Comparison of ENCODE assay signal across 26 mouse cellular contexts in genomic region chr3:85456983-85457382, GRCm38 (mm10).
DNase-seq lines count a peak whose midpoint lies in the region; ATAC-seq and TF ChIP-seq lines count a peak whose summit lies in the region.
"Had no signal": no experiment of that assay in that cellular context is flagged by ENCODE, and none has a peak within 500 bp of the region (broad histone marks: within the 10 kb centered on the region; RNA-seq: fewer than 3 reads in every experiment).

No protein-coding gene starts in this region.

- POLR2A ChIA-PET in Patski (lab: Charles Lee): no interaction called here

- H3K9me3 ChIP-seq in forebrain, embryonic 12.5 days: no peaks in the 10 kb centered on the region
- H3K9me3 ChIP-seq: embryonic facial prominence, embryonic 13.5 days; embryonic facial prominence, embryonic 15.5 days; forebrain, embryonic 10.5 days; forebrain, embryonic 13.5 days; forebrain, embryonic 15.5 days; G1E had no signal

- peak; percentile 55 for DNase-seq in heart, adult 11 months
- DNase-seq in heart, postnatal 25 days (ENCODE audit: low spot score): no peak
- DNase-seq in 3T3-L1 (ENCODE audit: low read depth, low spot score) (peak; percentile 44), Patski (ENCODE audit: low read depth, low spot score) (no peak)
- DNase-seq in layer of hippocampus, postnatal 10 days (ENCODE audit: low spot score in 2 of 2): no peak
- DNase-seq: adrenal gland, adult 8-10 months; adrenal gland, postnatal 25 days; B cell, adult 2 months; cerebellum, adult 11 months; cerebellum, adult 18-20 months; cerebellum, adult 8-10 months; cerebellum, adult 9-11 months; cerebellum, postnatal 14 days; cerebellum, postnatal 36 days; embryo, embryonic 11 days; forebrain, postnatal 0 days had no signal

- H3K36me3 ChIP-seq in forebrain, embryonic 12.5 days (replicated peaks): no peaks in the 10 kb centered on the region
- H3K36me3 ChIP-seq: embryonic facial prominence, embryonic 13.5 days; embryonic facial prominence, embryonic 15.5 days; forebrain, embryonic 10.5 days; forebrain, embryonic 15.5 days; G1E had no signal

- H3K4me3 ChIP-seq in forebrain, embryonic 12.5 days (replicated peaks): no peak overlapping the region
- H3K4me3 ChIP-seq: embryonic facial prominence, embryonic 13.5 days; embryonic facial prominence, embryonic 15.5 days; erythroblast, embryonic 14.5 days; forebrain, embryonic 10.5 days; forebrain, embryonic 13.5 days; forebrain, embryonic 15.5 days had no signal

- intact Hi-C loops in heart, postnatal 25 days (cut with DNase I): no loop called here

- no peak overlapping the region for H3K9ac ChIP-seq in forebrain, embryonic 12.5 days
- H3K9ac ChIP-seq: embryonic facial prominence, embryonic 13.5 days; embryonic facial prominence, embryonic 15.5 days; forebrain, embryonic 13.5 days; forebrain, embryonic 15.5 days; forebrain, postnatal 0 days had no signal

- in situ Hi-C loops in Patski (cut with MboI; ENCODE audit: low pct_unique_long_range_greater_than_20kb): no loop called here

- H3K4me2 ChIP-seq in forebrain, embryonic 12.5 days: no peak overlapping the region
- H3K4me2 ChIP-seq: embryonic facial prominence, embryonic 13.5 days; embryonic facial prominence, embryonic 15.5 days; forebrain, embryonic 13.5 days; forebrain, embryonic 15.5 days had no signal

- H3K27ac ChIP-seq in forebrain, embryonic 12.5 days: no peak overlapping the region
- H3K27ac ChIP-seq: embryonic facial prominence, embryonic 13.5 days; embryonic facial prominence, embryonic 15.5 days; forebrain, embryonic 10.5 days; forebrain, embryonic 13.5 days; forebrain, embryonic 15.5 days had no signal

- ATAC-seq in Patski: peak; percentile 31
- no peak for ATAC-seq in forebrain, embryonic 12.5 days (ENCODE audit: low FRiP score)
- ATAC-seq: CD4-positive, CD25-positive, alpha-beta regulatory T cell, adult 4 months; forebrain, embryonic 13.5 days; forebrain, embryonic 15.5 days; forebrain, postnatal 0 days had no signal

- TF ChIP-seq CTCF in Patski (IDR thresholded peaks at IDR 0.05): no peak

- H3K4me1 ChIP-seq in forebrain, embryonic 12.5 days: no peaks in the 10 kb centered on the region
- H3K4me1 ChIP-seq: embryonic facial prominence, embryonic 13.5 days; embryonic facial prominence, embryonic 15.5 days; forebrain, embryonic 10.5 days; forebrain, embryonic 13.5 days; forebrain, embryonic 15.5 days had no signal

- 87% methylated on average over 2 of the region's 2 CpGs for WGBS in forebrain, embryonic 12.5 days

- H3K27me3 ChIP-seq in Patski: peaks cover 21% of the 10 kb centered on the region
- no peaks in the 10 kb centered on the region for H3K27me3 ChIP-seq in forebrain, embryonic 12.5 days
- H3K27me3 ChIP-seq: CH12.LX; embryonic facial prominence, embryonic 13.5 days; embryonic facial prominence, embryonic 15.5 days; forebrain, embryonic 13.5 days; forebrain, embryonic 15.5 days had no signal

- CTCF ChIA-PET in Patski (lab: Charles Lee): no interaction called here

Comparison
In these comparisons a context has a peak if more than half of its experiments do, and no peak if none do; other contexts are left out.
1. DNase-seq: peak in heart, adult 11 months (single experiment) and 3T3-L1 (single experiment); none in heart, postnatal 25 days (single experiment), Patski (single experiment) and layer of hippocampus, postnatal 10 days (0 of 2).